Mouse (Mus musculus) midbrain, embryonic 13.5 days (tissue): ENCODE measurements at regions not wholly inside any gene's neighbourhood (a gene's known extent, or its start where the extent isn't known, plus 50 kb on each side); places are given as distances from the start of the nearest gene placed in this dataset.

ENCODE experiments used
- ATAC-seq: fragments of 200-750 bp; cut with Nextera tagmentation; 2 replicates; pipeline ENCODE4 v1.8.0; 2017; ENCODE audit warnings: mild to moderate bottlenecking, moderate TSS enrichment, moderate library complexity
- H3K27ac ChIP-seq: fragments of 300-500 bp; sonication (generic); 2 replicates; pipeline ENCODE4 v1.5.1; 2015; ENCODE audit warnings: inconsistent platforms, mild to moderate bottlenecking, moderate library complexity
- H3K27me3 ChIP-seq: fragments of 300-500 bp; sonication (generic); 2 replicates; pipeline ENCODE4 v1.6.1; 2015; ENCODE audit warnings: mild to moderate bottlenecking, inconsistent platforms
- H3K36me3 ChIP-seq: fragments of 300-500 bp; sonication (generic); 2 replicates; pipeline ENCODE4 v1.6.1; 2015; ENCODE audit warnings: mild to moderate bottlenecking, inconsistent platforms
- H3K4me1 ChIP-seq: fragments of 300-500 bp; sonication (generic); replicated peaks from 2 replicates; pipeline ENCODE4 v1.6.1; 2015; ENCODE audit warnings: inconsistent platforms
- H3K4me2 ChIP-seq: fragments of 300-500 bp; sonication (generic); replicated peaks from 2 replicates; pipeline ENCODE4 v1.6.1; 2015; ENCODE audit warnings: moderate library complexity, mild to moderate bottlenecking, inconsistent platforms
- H3K4me3 ChIP-seq: fragments of 300-500 bp; sonication (generic); replicated peaks from 2 replicates; pipeline ENCODE4 v1.5.1; 2015; ENCODE audit warnings: mild to moderate bottlenecking, inconsistent platforms
- H3K9ac ChIP-seq: fragments of 300-500 bp; sonication (generic); replicated peaks from 2 replicates; pipeline ENCODE4 v1.6.1; 2015; ENCODE audit warnings: mild to moderate bottlenecking, inconsistent platforms
- H3K9me3 ChIP-seq: fragments of 300-500 bp; sonication (generic); 2 replicates; pipeline ENCODE4 v1.6.1; 2016; ENCODE audit warnings: mild to moderate bottlenecking, inconsistent platforms
- WGBS: fragments of 180-500 bp; shearing (Covaris S2); methylation state at CpG from one replicate; pipeline ENCODE4 v1.1.7; 2015; 5-methylcytosine and 5-hydroxymethylcytosine counted together

- Histone ChIP-seq H3K4me1 (peaks cover 18% of the 10 kb centered on the region), H3K27me3 (0 out of 2 replicates have a peak, but pooled peaks cover 3% of the 10 kb centered on the region), H3K27ac (peak overlapping the region; percentile 35; the same call in 1 of the 2 replicates), H3K4me2 (no peak overlapping the region), H3K9me3 (no peaks in the 10 kb centered on the region), H3K36me3 (no peaks in the 10 kb centered on the region), H3K4me3 (no peak overlapping the region), H3K9ac (no peak overlapping the region; the same call in 1 of the 2 replicates)
- WGBS = 40% methylated on average over 9 of the region's 9 CpGs
- peak; percentile 56; the same call in 1 of the 2 replicates for ATAC-seq
Observed at GRCm38 (mm10) chr1:88594484-88595254, 84.8 kb upstream of the Glrp1 start.

GRCm38 (mm10) chr1:88592036-88592435, 82.2 kb upstream of the Glrp1 start:
- Histone ChIP-seq H3K4me2 (no peak overlapping the region), H3K4me1 (peaks cover 18% of the 10 kb centered on the region), H3K27me3 (0 out of 2 replicates have a peak, but pooled peaks cover 3% of the 10 kb centered on the region), H3K9me3 (no peaks in the 10 kb centered on the region), H3K27ac (no peak overlapping the region), H3K36me3 (no peaks in the 10 kb centered on the region), H3K9ac (no peak overlapping the region), H3K4me3 (no peak overlapping the region)
- 68% methylated on average over 6 of the region's 6 CpGs for WGBS
- 0 out of 2 replicates have a peak, but pooled peaks have one; percentile 27 for ATAC-seq

- no peak for ATAC-seq
- Histone ChIP-seq H3K27ac (no peak overlapping the region), H3K9me3 (no peaks in the 10 kb centered on the region), H3K4me3 (no peak overlapping the region), H3K27me3 (0 out of 2 replicates have a peak, but pooled peaks cover 6% of the 10 kb centered on the region), H3K36me3 (no peaks in the 10 kb centered on the region), H3K4me1 (peaks cover 18% of the 10 kb centered on the region), H3K9ac (no peak overlapping the region), H3K4me2 (no peak overlapping the region)
- WGBS = 79% methylated on average over 9 of the region's 9 CpGs
Observed at GRCm38 (mm10) chr1:88590802-88591380, 81.0 kb upstream of the Glrp1 start.

GRCm38 (mm10) chr1:88588747-88589146, 78.9 kb upstream of the Glrp1 start:
- H3K36me3 ChIP-seq = no peaks in the 10 kb centered on the region
- H3K4me2 ChIP-seq = no peak overlapping the region
- no peak for ATAC-seq
- WGBS = 97% methylated on average over 1 of the region's 1 CpGs
- H3K4me3 ChIP-seq = no peak overlapping the region
- 0 out of 2 replicates have a peak, but pooled peaks cover 6% of the 10 kb centered on the region for H3K27me3 ChIP-seq
- H3K27ac ChIP-seq = no peak overlapping the region
- peaks cover 6% of the 10 kb centered on the region for H3K4me1 ChIP-seq
- no peak overlapping the region for H3K9ac ChIP-seq
- no peaks in the 10 kb centered on the region for H3K9me3 ChIP-seq

GRCm38 (mm10) chr1:88586823-88587820, 77.3 kb upstream of the Glrp1 start:
- Histone ChIP-seq H3K4me3 (no peak overlapping the region), H3K9me3 (no peaks in the 10 kb centered on the region), H3K36me3 (no peaks in the 10 kb centered on the region), H3K27ac (no peak overlapping the region), H3K4me1 (peaks cover 6% of the 10 kb centered on the region), H3K4me2 (no peak overlapping the region), H3K9ac (no peak overlapping the region), H3K27me3 (peaks cover 10% of the 10 kb centered on the region; the same call in 1 of the 2 replicates)
- no peak for ATAC-seq
- WGBS = 85% methylated on average over 13 of the region's 13 CpGs

DNA sequence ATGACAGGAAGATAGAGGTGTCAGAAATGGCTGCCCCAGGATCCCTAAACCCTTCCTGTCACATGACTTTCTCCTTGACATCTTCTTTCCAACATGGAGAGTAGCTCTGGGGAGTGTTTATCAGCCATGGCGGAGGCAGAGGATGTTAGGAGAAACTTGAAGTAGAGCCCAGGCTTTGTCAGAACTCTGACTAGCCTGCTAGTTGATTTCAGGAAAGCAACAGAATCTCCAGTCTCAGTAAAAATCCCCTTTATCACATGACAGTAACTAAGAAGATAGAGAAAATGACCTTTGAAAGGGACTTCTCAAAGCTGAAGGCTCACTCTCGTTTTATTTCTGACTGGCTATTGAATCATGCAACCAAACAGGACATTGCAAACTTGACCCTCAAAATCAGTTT, 76.3 kb upstream of the Glrp1 start:
- Histone ChIP-seq H3K9ac (no peak overlapping the region), H3K4me3 (no peak overlapping the region), H3K36me3 (no peaks in the 10 kb centered on the region), H3K9me3 (no peaks in the 10 kb centered on the region), H3K27me3 (peaks cover 10% of the 10 kb centered on the region; the same call in 1 of the 2 replicates), H3K27ac (no peak overlapping the region), H3K4me1 (no peaks in the 10 kb centered on the region), H3K4me2 (no peak overlapping the region)
- WGBS = 83% methylated on average over 2 of the region's 2 CpGs
- no peak for ATAC-seq

- no peak for ATAC-seq
- WGBS = 71% methylated on average over 5 of the region's 5 CpGs
- H3K4me1 ChIP-seq = no peaks in the 10 kb centered on the region
- H3K4me2 ChIP-seq = no peak overlapping the region
- peaks cover 10% of the 10 kb centered on the region; the same call in 1 of the 2 replicates for H3K27me3 ChIP-seq
- H3K36me3 ChIP-seq = no peaks in the 10 kb centered on the region
- H3K9me3 ChIP-seq = no peaks in the 10 kb centered on the region
- no peak overlapping the region for H3K9ac ChIP-seq
- H3K4me3 ChIP-seq = no peak overlapping the region
- no peak overlapping the region for H3K27ac ChIP-seq
Observed at GRCm38 (mm10) chr1:88584515-88585033, 74.7 kb upstream of the Glrp1 start.

GRCm38 (mm10) chr1:88578231-88578620, 68.4 kb upstream of the Glrp1 start:
- Histone ChIP-seq H3K36me3 (no peaks in the 10 kb centered on the region), H3K9ac (no peak overlapping the region), H3K27ac (no peak overlapping the region), H3K4me2 (no peak overlapping the region), H3K4me1 (peaks cover 11% of the 10 kb centered on the region), H3K27me3 (peaks cover 12% of the 10 kb centered on the region; the same call in 1 of the 2 replicates), H3K9me3 (no peaks in the 10 kb centered on the region), H3K4me3 (no peak overlapping the region)
- no peak for ATAC-seq

DNA sequence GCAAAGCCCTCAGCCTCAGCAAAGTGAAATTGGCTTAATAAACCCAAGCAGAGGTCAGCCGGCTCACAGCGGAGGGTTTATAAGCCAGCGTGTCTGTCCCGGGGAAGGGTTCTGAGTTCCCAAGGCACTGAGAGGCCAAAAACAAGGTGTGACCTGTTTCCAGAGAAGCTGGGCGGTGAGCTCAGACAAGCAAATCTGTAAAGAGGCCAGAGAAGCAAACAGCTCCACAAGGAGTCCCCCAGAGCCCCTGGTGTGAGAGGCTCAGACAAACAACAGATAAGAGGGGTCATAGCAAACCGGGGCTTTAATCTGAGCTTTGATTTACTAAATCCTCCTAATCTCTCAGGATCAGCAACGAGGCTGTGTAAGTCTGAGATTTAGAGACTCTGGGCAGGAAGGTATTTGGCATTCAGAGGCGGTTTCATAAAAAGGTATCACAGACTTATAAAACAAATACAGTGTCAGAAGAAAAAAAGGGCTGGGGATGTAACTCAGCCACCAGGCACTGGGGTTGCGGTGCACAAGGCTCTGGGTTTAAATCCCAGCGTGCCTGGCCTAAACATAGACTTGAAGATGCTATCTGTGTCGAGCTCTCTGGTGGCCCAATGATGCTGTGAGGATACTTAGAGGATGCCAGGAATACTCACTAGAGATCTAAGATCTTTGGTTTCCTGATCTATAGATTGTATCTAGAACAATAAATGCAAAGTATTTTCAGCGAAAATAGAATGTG, 67.8 kb upstream of the Glrp1 start:
- Histone ChIP-seq H3K27me3 (0 out of 2 replicates have a peak, but pooled peaks cover 6% of the 10 kb centered on the region), H3K4me3 (no peak overlapping the region), H3K27ac (no peak overlapping the region), H3K4me2 (no peak overlapping the region), H3K36me3 (no peaks in the 10 kb centered on the region), H3K9ac (no peak overlapping the region), H3K9me3 (no peaks in the 10 kb centered on the region), H3K4me1 (peaks cover 11% of the 10 kb centered on the region)
- no peak for ATAC-seq
- WGBS = 11% methylated on average over 12 of the region's 12 CpGs

- Histone ChIP-seq H3K27me3 (0 out of 2 replicates have a peak, but pooled peaks cover 5% of the 10 kb centered on the region), H3K27ac (no peak overlapping the region), H3K4me2 (no peak overlapping the region), H3K9me3 (0 out of 2 replicates have a peak, but pooled peaks cover 4% of the 10 kb centered on the region), H3K4me3 (no peak overlapping the region), H3K9ac (no peak overlapping the region), H3K4me1 (peaks cover 11% of the 10 kb centered on the region), H3K36me3 (no peaks in the 10 kb centered on the region)
- 77% methylated on average over 14 of the region's 14 CpGs for WGBS
- ATAC-seq = no peak
Observed at GRCm38 (mm10) chr1:88575917-88576669, 66.2 kb upstream of the Glrp1 start.
